Mouse (Mus musculus): ENCODE results near the gene Psap. TPM values are rescaled to one million over a fixed set of nuclear protein-coding genes. Genes with fewer than 3 reads are reported as not detected.

Gene Psap
- polyA plus RNA-seq, 1 experiment: 1,603 TPM

DNA sequence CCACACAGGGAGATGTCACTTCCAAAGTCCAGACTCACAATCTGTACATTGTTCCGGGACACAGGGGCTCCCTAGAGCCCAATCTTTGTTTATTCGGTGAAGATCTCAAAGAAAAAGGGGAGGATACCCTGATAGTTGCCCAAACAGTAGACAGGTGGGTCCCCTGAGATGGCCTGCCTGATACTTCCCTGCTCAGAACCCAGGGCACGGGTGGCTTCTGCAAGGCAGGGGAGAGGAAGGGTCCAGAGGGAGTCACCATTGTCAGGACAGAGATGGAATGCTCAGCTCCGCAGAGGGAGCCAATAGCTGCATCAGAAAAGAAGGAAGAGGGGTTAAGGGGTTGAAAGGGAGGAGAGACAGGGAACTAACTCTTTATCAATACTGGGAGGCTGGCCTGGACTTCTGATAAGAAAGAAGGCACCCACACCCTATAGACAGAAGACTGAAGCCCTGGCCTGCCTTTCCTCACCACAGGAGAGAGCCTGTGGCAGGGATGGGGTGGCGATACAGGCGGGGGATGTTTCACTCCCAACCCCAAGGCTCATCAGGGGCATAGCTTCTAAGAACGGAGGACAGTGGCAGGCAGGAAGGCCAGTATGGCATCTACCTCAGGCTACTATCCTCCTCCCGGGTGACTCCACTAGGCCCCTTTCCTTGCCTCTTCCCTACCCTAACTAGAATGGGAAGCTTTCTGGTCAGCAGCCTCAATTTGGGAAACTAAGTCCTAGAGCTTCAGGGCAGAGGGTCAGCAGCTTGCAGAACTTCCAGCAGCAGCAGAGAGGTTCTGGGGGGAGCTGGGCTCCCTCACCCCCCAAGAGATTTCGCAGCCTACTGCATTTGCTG lies 70.6 kb downstream of the Psap start:
- TF ChIP-seq CTCF (conservative IDR thresholded peaks at IDR 0.05; ENCODE audit: insufficient read depth, insufficient read length, low read depth, low read length): no peak
- H3K27me3 ChIP-seq (replicated peaks; ENCODE audit: control insufficient read depth, insufficient read depth, low read length): no peaks in the 10 kb centered on the region
- H3K36me3 ChIP-seq (ENCODE audit: control insufficient read depth, insufficient read depth, low read length): no peaks in the 10 kb centered on the region
- peak overlapping the region; percentile 37 for H3K4me3 ChIP-seq (ENCODE audit: insufficient read depth, low read depth, low read length)
- DNase-seq: no peak
- peak overlapping the region; percentile 19; the same call in 1 of the 2 replicates for H3K27ac ChIP-seq (ENCODE audit: insufficient read depth, low read depth, low read length)
- WGBS: 68% methylated on average over 9 of the region's 9 CpGs
- 0 out of 2 replicates have a peak, but pooled peaks cover 2% of the 10 kb centered on the region for H3K4me1 ChIP-seq (ENCODE audit: control insufficient read depth, insufficient read depth, low read length)

DNA sequence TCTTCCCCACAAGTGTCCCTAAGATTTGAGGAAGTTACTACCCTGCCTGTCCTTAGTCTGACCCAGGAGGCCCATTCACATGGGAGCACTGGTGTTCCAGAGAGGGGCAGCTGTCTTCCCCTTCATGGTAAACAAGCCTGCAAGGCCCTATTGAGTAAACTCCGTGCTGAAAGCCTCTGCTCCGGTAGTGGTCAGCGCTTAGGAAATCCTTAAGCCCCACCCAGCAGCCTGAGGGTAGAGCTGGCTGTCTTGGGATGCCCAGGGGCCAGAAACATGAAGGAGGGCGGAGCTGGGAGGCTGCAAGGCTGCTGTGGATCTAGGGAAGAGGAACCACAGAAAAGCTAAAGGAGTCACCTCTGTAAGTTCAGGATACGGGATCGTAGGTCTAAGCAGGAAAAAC lies 71.6 kb downstream of the Psap start:
- no peak overlapping the region for H3K4me3 ChIP-seq (ENCODE audit: insufficient read depth, low read depth, low read length)
- no peaks in the 10 kb centered on the region for H3K27me3 ChIP-seq (replicated peaks; ENCODE audit: control insufficient read depth, insufficient read depth, low read length)
- 61% methylated on average over 6 of the region's 6 CpGs for WGBS
- DNase-seq: peak; percentile 61
- peak overlapping the region; percentile 49; the same call in 1 of the 2 replicates for H3K27ac ChIP-seq (ENCODE audit: insufficient read depth, low read depth, low read length)
- TF ChIP-seq POLR2A (IDR thresholded peaks at IDR 0.05; ENCODE audit: low read depth, low read length) (no peak), CTCF (conservative IDR thresholded peaks at IDR 0.05; ENCODE audit: insufficient read depth, insufficient read length, low read depth, low read length) (no peak)
- 0 out of 2 replicates have a peak, but pooled peaks cover 2% of the 10 kb centered on the region for H3K4me1 ChIP-seq (ENCODE audit: control insufficient read depth, insufficient read depth, low read length)
- no peaks in the 10 kb centered on the region for H3K36me3 ChIP-seq (ENCODE audit: control insufficient read depth, insufficient read depth, low read length)

DNA sequence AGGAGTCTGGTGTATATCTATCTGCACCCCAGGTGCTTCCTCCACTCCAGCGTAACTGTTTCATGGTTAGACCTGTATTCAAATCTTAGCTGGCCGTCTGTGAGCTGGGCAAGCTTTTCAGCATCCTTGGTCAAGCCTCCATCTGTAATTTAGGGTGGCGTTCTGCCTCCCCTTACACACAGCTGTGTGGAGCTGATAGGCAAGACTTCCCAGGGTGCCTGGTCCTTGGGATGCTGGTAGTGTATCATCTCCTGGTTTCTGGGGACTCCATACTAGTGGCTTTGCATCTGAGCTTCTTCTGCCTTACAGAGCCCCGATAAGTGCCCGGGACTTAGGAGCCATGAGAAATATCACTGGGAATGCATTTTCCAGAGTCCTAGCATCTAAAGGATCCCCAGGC lies 72.2 kb downstream of the Psap start:
- no peaks in the 10 kb centered on the region for H3K27me3 ChIP-seq (replicated peaks; ENCODE audit: control insufficient read depth, insufficient read depth, low read length)
- H3K4me1 ChIP-seq (ENCODE audit: control insufficient read depth, insufficient read depth, low read length): 0 out of 2 replicates have a peak, but pooled peaks cover 2% of the 10 kb centered on the region
- TF ChIP-seq POLR2A (IDR thresholded peaks at IDR 0.05; ENCODE audit: low read depth, low read length) (no peak), CTCF (conservative IDR thresholded peaks at IDR 0.05; ENCODE audit: insufficient read depth, insufficient read length, low read depth, low read length) (no peak)
- no peak for DNase-seq
- 87% methylated on average over 5 of the region's 5 CpGs for WGBS
- H3K36me3 ChIP-seq (ENCODE audit: control insufficient read depth, insufficient read depth, low read length): no peaks in the 10 kb centered on the region
- H3K27ac ChIP-seq (ENCODE audit: insufficient read depth, low read depth, low read length): no peak overlapping the region
- H3K4me3 ChIP-seq (ENCODE audit: insufficient read depth, low read depth, low read length): no peak overlapping the region

DNA sequence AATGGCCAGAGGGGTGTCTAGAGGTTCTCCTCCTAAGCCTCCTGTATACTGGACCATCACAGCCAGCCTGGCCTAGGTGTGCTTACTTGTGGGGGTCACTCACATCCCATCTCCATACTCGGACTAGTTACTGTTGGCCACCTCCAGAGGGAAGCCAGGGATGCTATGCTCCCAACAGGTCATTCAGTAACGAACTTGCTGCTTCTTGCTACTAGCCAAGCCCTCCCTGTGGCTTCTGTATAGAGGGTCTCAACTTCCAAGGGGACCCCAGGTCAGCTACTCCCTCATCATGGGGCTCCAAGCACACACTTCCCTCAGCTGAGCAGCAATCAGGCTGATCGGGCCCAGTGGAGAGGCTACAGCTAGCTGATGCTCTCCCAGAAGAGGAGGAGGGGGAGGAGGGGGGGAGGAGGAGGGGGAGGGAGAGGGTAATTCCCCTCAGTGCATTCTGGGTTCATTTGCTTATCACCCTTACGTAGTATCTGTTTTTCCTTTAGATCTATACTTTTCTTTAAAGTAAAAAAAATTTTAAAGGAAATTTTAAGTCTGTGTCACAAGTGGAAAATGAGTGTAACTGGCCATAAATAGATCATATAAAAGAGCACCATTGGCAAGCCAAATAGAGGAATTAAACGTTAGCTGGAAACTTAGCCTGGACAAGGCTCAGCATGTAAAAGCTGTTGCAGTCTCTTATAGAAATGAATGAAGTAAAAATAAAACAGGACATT lies 72.8 kb downstream of the Psap start:
- Histone ChIP-seq H3K27ac (ENCODE audit: insufficient read depth, low read depth, low read length) (no peak overlapping the region), H3K4me3 (ENCODE audit: insufficient read depth, low read depth, low read length) (no peak overlapping the region), H3K4me1 (ENCODE audit: control insufficient read depth, insufficient read depth, low read length) (0 out of 2 replicates have a peak, but pooled peaks cover 2% of the 10 kb centered on the region), H3K27me3 (replicated peaks; ENCODE audit: control insufficient read depth, insufficient read depth, low read length) (no peaks in the 10 kb centered on the region), H3K36me3 (ENCODE audit: control insufficient read depth, insufficient read depth, low read length) (no peaks in the 10 kb centered on the region)
- TF ChIP-seq POLR2A (IDR thresholded peaks at IDR 0.05; ENCODE audit: low read depth, low read length): no peak
- WGBS: 42% methylated on average over 5 of the region's 5 CpGs
- no peak for DNase-seq

DNA sequence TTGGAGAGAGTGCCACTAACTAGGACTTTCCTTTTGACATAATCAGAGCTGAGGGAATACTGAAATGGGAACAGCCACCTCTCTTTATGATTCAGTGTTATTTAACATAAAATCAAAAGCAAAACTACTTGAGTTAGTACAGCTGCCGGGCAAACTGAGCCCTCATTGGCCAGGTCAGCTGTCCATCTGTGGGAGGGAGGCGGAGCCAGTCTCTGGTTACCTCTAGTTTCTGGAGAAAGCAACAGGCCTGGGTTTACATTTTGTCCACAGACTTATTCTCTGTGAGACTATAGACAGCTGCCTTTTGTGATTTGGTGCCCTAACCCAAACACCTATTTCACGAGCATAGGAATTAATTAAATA lies 73.4 kb downstream of the Psap start:
- WGBS: 26% methylated on average over 3 of the region's 3 CpGs
- Histone ChIP-seq H3K4me1 (ENCODE audit: control insufficient read depth, insufficient read depth, low read length) (0 out of 2 replicates have a peak, but pooled peaks cover 2% of the 10 kb centered on the region), H3K27ac (ENCODE audit: insufficient read depth, low read depth, low read length) (0 out of 2 replicates have a peak overlapping the region, but pooled peaks have one; percentile 4), H3K4me3 (ENCODE audit: insufficient read depth, low read depth, low read length) (no peak overlapping the region), H3K27me3 (replicated peaks; ENCODE audit: control insufficient read depth, insufficient read depth, low read length) (no peaks in the 10 kb centered on the region), H3K36me3 (ENCODE audit: control insufficient read depth, insufficient read depth, low read length) (no peaks in the 10 kb centered on the region)
- DNase-seq: peak; percentile 96
- TF ChIP-seq POLR2A (IDR thresholded peaks at IDR 0.05; ENCODE audit: low read depth, low read length) (no peak), CTCF (conservative IDR thresholded peaks at IDR 0.05; ENCODE audit: insufficient read depth, insufficient read length, low read depth, low read length) (no peak)

DNA sequence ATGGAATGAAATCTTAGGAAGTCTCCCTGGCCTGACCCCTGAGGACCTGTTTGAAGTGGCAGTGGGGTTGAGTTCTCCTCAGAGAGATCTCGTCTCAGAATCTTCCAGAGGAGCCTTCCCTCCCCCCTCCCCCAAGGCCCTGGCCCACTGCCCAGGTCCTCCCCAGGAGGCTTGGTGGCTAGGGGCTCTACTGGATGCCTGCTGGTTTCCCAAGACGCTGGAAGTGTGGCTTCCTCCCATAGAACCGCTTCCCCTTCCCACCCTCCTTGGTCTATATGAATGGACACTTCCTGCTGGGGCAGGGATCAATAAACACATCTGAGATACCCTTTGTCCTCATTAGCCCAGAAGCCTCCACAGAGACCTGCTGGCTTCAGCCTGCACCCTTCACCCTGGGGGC lies 73.8 kb downstream of the Psap start:
- no peak overlapping the region for H3K4me3 ChIP-seq (ENCODE audit: insufficient read depth, low read depth, low read length)
- H3K36me3 ChIP-seq (ENCODE audit: control insufficient read depth, insufficient read depth, low read length): no peaks in the 10 kb centered on the region
- WGBS: 30% methylated on average over 3 of the region's 3 CpGs
- peak overlapping the region; percentile 17 for H3K27ac ChIP-seq (ENCODE audit: insufficient read depth, low read depth, low read length)
- TF ChIP-seq POLR2A (IDR thresholded peaks at IDR 0.05; ENCODE audit: low read depth, low read length) (no peak), CTCF (conservative IDR thresholded peaks at IDR 0.05; ENCODE audit: insufficient read depth, insufficient read length, low read depth, low read length) (no peak)
- 0 out of 2 replicates have a peak, but pooled peaks cover 2% of the 10 kb centered on the region for H3K4me1 ChIP-seq (ENCODE audit: control insufficient read depth, insufficient read depth, low read length)
- DNase-seq: no peak
- no peaks in the 10 kb centered on the region for H3K27me3 ChIP-seq (replicated peaks; ENCODE audit: control insufficient read depth, insufficient read depth, low read length)

All from kidney, adult 2 months (tissue).